Mouse (Mus musculus): ENCODE measurements around the gene Zfp568. TPM values are rescaled to one million over a fixed set of nuclear protein-coding genes. Genes with fewer than 3 reads are reported as not detected.
"Not testable (repeated sequence)": the region's sequence is repeated elsewhere in the genome, so short reads cannot be mapped to it uniquely, and the experiment has no call there.

Zfp568 gene
- polyA plus RNA-seq, 1 experiment from 2014 or later: 14.0 TPM

- Histone ChIP-seq H3K36me3 (no peaks in the 10 kb centered on the region), H3K9ac (replicated peaks) (no peak overlapping the region), H3K27me3 (no peaks in the 10 kb centered on the region), H3K4me1 (peaks cover 3% of the 10 kb centered on the region; the same call in 1 of the 2 replicates), H3K4me3 (no peak overlapping the region), H3K27ac (replicated peaks) (no peak overlapping the region), H3K4me2 (replicated peaks) (no peak overlapping the region), H3K9me3 (no peaks in the 10 kb centered on the region)
- 63% methylated on average over 3 of the region's 3 CpGs for WGBS
- ATAC-seq (ENCODE audit: low FRiP score, low read depth): no peak
Measured at GRCm38 (mm10) chr7:29959004-29959403, 24.8 kb upstream of the Zfp568 start.

GRCm38 (mm10) chr7:29965115-29965810, 18.5 kb upstream of the Zfp568 start:
- not testable (repeated sequence) for H3K36me3 ChIP-seq; ATAC-seq (ENCODE audit: low FRiP score, low read depth); H3K27ac ChIP-seq (replicated peaks); H3K4me2 ChIP-seq (replicated peaks); H3K9me3 ChIP-seq; H3K4me1 ChIP-seq; H3K27me3 ChIP-seq; H3K4me3 ChIP-seq; H3K9ac ChIP-seq (replicated peaks)
- WGBS: 50% methylated on average over 39 of the region's 39 CpGs

GRCm38 (mm10) chr7:29970686-29971085, 13.1 kb upstream of the Zfp568 start:
- Histone ChIP-seq H3K27ac (replicated peaks) (no peak overlapping the region), H3K27me3 (no peaks in the 10 kb centered on the region), H3K9me3 (no peaks in the 10 kb centered on the region), H3K36me3 (no peaks in the 10 kb centered on the region), H3K4me1 (no peaks in the 10 kb centered on the region), H3K9ac (replicated peaks) (no peak overlapping the region), H3K4me2 (replicated peaks) (no peak overlapping the region), H3K4me3 (no peak overlapping the region)
- WGBS: 85% methylated on average over 9 of the region's 9 CpGs
- no peak for ATAC-seq (ENCODE audit: low FRiP score, low read depth)

GRCm38 (mm10) chr7:29980761-29981160, 3.0 kb upstream of the Zfp568 start:
- no peak for ATAC-seq (ENCODE audit: low FRiP score, low read depth)
- no peak overlapping the region for H3K27ac ChIP-seq (replicated peaks)
- no peak overlapping the region for H3K4me2 ChIP-seq (replicated peaks)
- 90% methylated on average over 1 of the region's 1 CpGs for WGBS
- H3K4me1 ChIP-seq: peaks cover 19% of the 10 kb centered on the region
- no peak overlapping the region for H3K9ac ChIP-seq (replicated peaks)
- no peak overlapping the region for H3K4me3 ChIP-seq
- H3K27me3 ChIP-seq: no peaks in the 10 kb centered on the region
- H3K9me3 ChIP-seq: no peaks in the 10 kb centered on the region
- peaks cover 5% of the 10 kb centered on the region for H3K36me3 ChIP-seq

- WGBS: 60% methylated on average over 5 of the region's 5 CpGs
- Histone ChIP-seq H3K27me3 (no peaks in the 10 kb centered on the region), H3K27ac (replicated peaks) (no peak overlapping the region), H3K9me3 (no peaks in the 10 kb centered on the region), H3K36me3 (peaks cover 9% of the 10 kb centered on the region), H3K4me2 (replicated peaks) (no peak overlapping the region), H3K4me1 (peaks cover 19% of the 10 kb centered on the region), H3K4me3 (no peak overlapping the region), H3K9ac (replicated peaks) (no peak overlapping the region)
- ATAC-seq (ENCODE audit: low FRiP score, low read depth): no peak
Measured at GRCm38 (mm10) chr7:29981455-29981854, 2.3 kb upstream of the Zfp568 start.

GRCm38 (mm10) chr7:29981860-29982259, 1.9 kb upstream of the Zfp568 start:
- Histone ChIP-seq H3K36me3 (peaks cover 10% of the 10 kb centered on the region), H3K4me3 (no peak overlapping the region), H3K9ac (replicated peaks) (no peak overlapping the region), H3K27me3 (no peaks in the 10 kb centered on the region), H3K27ac (replicated peaks) (no peak overlapping the region), H3K9me3 (no peaks in the 10 kb centered on the region), H3K4me1 (peaks cover 19% of the 10 kb centered on the region), H3K4me2 (replicated peaks) (no peak overlapping the region)
- 88% methylated on average over 3 of the region's 3 CpGs for WGBS
- ATAC-seq (ENCODE audit: low FRiP score, low read depth): no peak

- Histone ChIP-seq H3K27me3 (no peaks in the 10 kb centered on the region), H3K36me3 (peaks cover 15% of the 10 kb centered on the region), H3K27ac (replicated peaks) (no peak overlapping the region), H3K4me1 (peaks cover 19% of the 10 kb centered on the region), H3K4me2 (replicated peaks) (no peak overlapping the region; the same call in 1 of the 2 replicates), H3K4me3 (0 out of 2 replicates have a peak overlapping the region, but pooled peaks have one; percentile 86), H3K9me3 (no peaks in the 10 kb centered on the region), H3K9ac (replicated peaks) (peak overlapping the region; percentile 87; the same call in 1 of the 2 replicates)
- 81% methylated on average over 4 of the region's 4 CpGs for WGBS
- ATAC-seq (ENCODE audit: low FRiP score, low read depth): no peak
Measured at GRCm38 (mm10) chr7:29982341-29982740, 1.4 kb upstream of the Zfp568 start.

- Histone ChIP-seq H3K4me2 (replicated peaks) (peak overlapping the region; percentile 62), H3K36me3 (peaks cover 21% of the 10 kb centered on the region), H3K27ac (replicated peaks) (peak overlapping the region; percentile 92), H3K4me1 (peaks cover 19% of the 10 kb centered on the region), H3K9ac (replicated peaks) (peak overlapping the region; percentile 87; the same call in 1 of the 2 replicates), H3K27me3 (no peaks in the 10 kb centered on the region), H3K9me3 (no peaks in the 10 kb centered on the region), H3K4me3 (peak overlapping the region; percentile 86)
- peak; percentile 3 for ATAC-seq (ENCODE audit: low FRiP score, low read depth)
- WGBS: 21% methylated on average over 6 of the region's 6 CpGs
Measured at GRCm38 (mm10) chr7:29982931-29983330, 824 bp upstream of the Zfp568 start.

- Histone ChIP-seq H3K4me1 (peaks cover 19% of the 10 kb centered on the region), H3K27ac (replicated peaks) (peak overlapping the region; percentile 92), H3K9ac (replicated peaks) (peak overlapping the region; percentile 87), H3K4me3 (peak overlapping the region; percentile 86), H3K36me3 (peaks cover 23% of the 10 kb centered on the region), H3K4me2 (replicated peaks) (peak overlapping the region; percentile 62), H3K9me3 (no peaks in the 10 kb centered on the region), H3K27me3 (no peaks in the 10 kb centered on the region)
- ATAC-seq (ENCODE audit: low FRiP score, low read depth): no peak
- under 1% methylated on average over 8 of the region's 8 CpGs for WGBS
Measured at GRCm38 (mm10) chr7:29983340-29983689, 440 bp upstream of the Zfp568 start.

- Histone ChIP-seq H3K27me3 (no peaks in the 10 kb centered on the region), H3K4me1 (peaks cover 19% of the 10 kb centered on the region), H3K9ac (replicated peaks) (no peak overlapping the region), H3K4me3 (no peak overlapping the region), H3K9me3 (no peaks in the 10 kb centered on the region), H3K27ac (replicated peaks) (no peak overlapping the region), H3K4me2 (replicated peaks) (no peak overlapping the region), H3K36me3 (peaks cover 41% of the 10 kb centered on the region)
- ATAC-seq (ENCODE audit: low FRiP score, low read depth): no peak
- WGBS: 93% methylated on average over 8 of the region's 8 CpGs
Measured at GRCm38 (mm10) chr7:29986101-29986500, 2.3 kb downstream of the Zfp568 start.

GRCm38 (mm10) chr7:29987551-29987950, 3.8 kb downstream of the Zfp568 start:
- Histone ChIP-seq H3K4me2 (replicated peaks) (no peak overlapping the region), H3K9ac (replicated peaks) (no peak overlapping the region), H3K9me3 (no peaks in the 10 kb centered on the region), H3K4me3 (no peak overlapping the region), H3K27me3 (no peaks in the 10 kb centered on the region), H3K4me1 (peaks cover 15% of the 10 kb centered on the region), H3K27ac (replicated peaks) (no peak overlapping the region), H3K36me3 (peaks cover 53% of the 10 kb centered on the region)
- over 99% methylated on average over 5 of the region's 5 CpGs for WGBS
- no peak for ATAC-seq (ENCODE audit: low FRiP score, low read depth)

- 87% methylated on average over 11 of the region's 11 CpGs for WGBS
- H3K36me3 ChIP-seq: peaks cover 65% of the 10 kb centered on the region
- no peak overlapping the region for H3K9ac ChIP-seq (replicated peaks)
- no peak for ATAC-seq (ENCODE audit: low FRiP score, low read depth)
- no peak overlapping the region for H3K4me2 ChIP-seq (replicated peaks)
- no peaks in the 10 kb centered on the region for H3K9me3 ChIP-seq
- peaks cover 8% of the 10 kb centered on the region for H3K4me1 ChIP-seq
- H3K4me3 ChIP-seq: no peak overlapping the region
- no peaks in the 10 kb centered on the region for H3K27me3 ChIP-seq
- H3K27ac ChIP-seq (replicated peaks): no peak overlapping the region
Measured at GRCm38 (mm10) chr7:29989031-29989430, 5.3 kb downstream of the Zfp568 start.

GRCm38 (mm10) chr7:29992698-29993097, 8.9 kb downstream of the Zfp568 start:
- Histone ChIP-seq H3K4me3 (no peak overlapping the region), H3K9me3 (no peaks in the 10 kb centered on the region), H3K4me1 (no peaks in the 10 kb centered on the region), H3K9ac (replicated peaks) (no peak overlapping the region), H3K27me3 (no peaks in the 10 kb centered on the region), H3K4me2 (replicated peaks) (no peak overlapping the region), H3K27ac (replicated peaks) (no peak overlapping the region), H3K36me3 (peaks cover 71% of the 10 kb centered on the region)
- WGBS: 97% methylated on average over 8 of the region's 8 CpGs
- no peak for ATAC-seq (ENCODE audit: low FRiP score, low read depth)
